Mouse (Mus musculus) heart, adult 8-10 months (tissue): ENCODE results near the gene Aftph. TPM values are rescaled to one million over a fixed set of nuclear protein-coding genes. Genes with fewer than 3 reads are reported as not detected.
A peak's percentile ranks its signal among the peaks of the same experiment; 100 is the strongest.

Source experiments
- DNase-seq: peaks from one replicate; pipeline ENCODE4 v3.0.0; 2022; ENCODE audit warnings: low spot score
- total RNA-seq, 4 experiments: library from RNA; stranded (reverse); gene quantifications; 2 replicates each; pipeline ENCODE4 v1.2.4; 2022

Gene Aftph
- total RNA-seq, 4 experiments from 2014 or later: 19.9 to 25.2 (median 23.0) TPM

- DNase-seq: no peak
These were observed 13.3 kb downstream of the Aftph start for GRCm38 (mm10) chr11:20728044-20728443.

- no peak for DNase-seq
These were observed 17.8 kb downstream of the Aftph start for GRCm38 (mm10) chr11:20723572-20723971.

DNA sequence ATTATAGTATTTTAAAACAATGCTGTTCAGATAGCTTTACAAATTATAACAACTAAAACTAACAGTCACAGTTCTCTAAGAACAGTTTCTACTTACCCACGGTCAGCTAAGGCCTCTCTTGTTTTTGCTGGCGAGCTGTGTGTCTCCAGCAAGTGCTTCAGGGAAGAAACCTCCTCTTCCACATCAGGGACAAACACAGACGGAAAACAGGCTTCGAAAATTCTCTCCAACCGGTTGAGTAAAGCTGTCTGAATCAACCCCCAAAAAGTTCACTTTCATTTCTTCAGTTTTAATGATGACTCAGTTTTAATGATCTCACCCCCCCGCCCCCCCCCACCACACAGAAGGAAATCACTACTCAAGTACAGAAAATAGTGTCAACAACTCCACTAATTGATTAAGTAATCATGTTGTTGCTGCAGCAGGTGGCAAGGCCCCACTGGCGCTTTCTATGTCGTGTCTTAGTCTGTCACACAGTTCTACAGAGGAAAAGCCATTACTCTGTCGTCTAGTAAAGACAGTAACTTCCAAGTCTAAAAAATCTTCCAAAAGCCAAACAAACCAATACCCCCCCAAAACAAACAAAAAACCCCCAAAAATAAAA is 29.2 kb downstream of the Aftph start:
- DNase-seq: peak; percentile 16

DNA sequence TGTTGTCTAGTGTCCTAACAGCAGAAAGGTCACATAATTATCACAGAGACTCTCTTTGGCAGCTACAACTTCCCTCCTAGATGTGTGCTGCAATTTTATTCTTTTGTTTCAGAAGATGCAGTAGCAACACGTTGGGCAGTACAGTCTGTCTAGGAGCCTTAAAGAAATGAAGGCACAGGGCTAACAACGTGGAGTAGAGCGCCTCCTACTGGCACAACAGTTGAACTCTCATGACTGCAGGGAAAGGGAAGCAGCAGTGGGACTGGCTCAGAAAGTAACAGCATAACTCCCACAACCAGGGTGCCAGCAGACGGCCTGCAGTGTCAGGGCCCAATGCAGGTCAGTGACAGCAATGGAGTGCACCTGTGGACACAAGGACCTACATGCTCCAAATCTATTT is 50.4 kb downstream of the Aftph start:
- DNase-seq: peak; percentile 48

GRCm38 (mm10) chr11:20681679-20682078 is 59.7 kb downstream of the Aftph start:
- DNase-seq: no peak

DNA sequence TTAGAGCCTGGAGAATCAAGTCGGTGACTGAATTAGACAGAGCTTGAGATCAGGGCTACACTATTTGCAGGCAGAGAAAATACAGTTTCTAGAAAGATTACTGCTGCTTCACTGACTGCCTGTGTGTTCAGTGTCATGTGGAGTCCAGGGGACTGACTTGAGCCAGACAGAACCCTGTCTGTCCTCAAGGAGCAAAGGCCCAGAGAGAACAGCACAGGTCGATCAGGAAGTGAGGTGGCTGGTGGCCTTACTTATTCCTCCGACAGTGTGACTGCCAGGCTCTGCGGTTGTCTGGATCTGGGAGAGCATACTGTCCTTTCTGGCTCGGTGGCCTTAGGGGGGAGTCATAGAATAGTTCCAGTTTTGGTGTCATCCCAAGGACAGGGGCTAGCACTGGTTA is 60.6 kb downstream of the Aftph start:
- no peak for DNase-seq

GRCm38 (mm10) chr11:20679396-20679795 is 62.0 kb downstream of the Aftph start:
- DNase-seq: no peak

DNA sequence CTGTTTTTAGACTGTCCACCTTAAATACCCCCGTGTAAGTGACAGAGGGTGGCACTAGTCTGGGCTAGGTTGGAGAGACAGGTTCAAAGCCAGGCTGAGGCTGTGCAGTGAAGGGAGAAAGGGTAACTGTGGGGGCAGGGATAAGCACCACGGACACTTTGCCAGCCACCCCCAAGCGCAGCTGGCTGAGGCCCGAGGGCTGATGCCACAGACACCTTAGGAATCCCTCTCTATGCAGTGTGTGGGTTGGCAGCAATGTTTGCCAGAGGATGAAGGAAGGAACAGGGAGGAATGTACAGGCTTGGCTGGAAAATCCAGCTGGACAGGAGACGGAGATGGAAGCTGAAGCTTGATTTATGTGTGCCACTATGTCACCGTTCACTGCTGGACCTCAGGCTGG is 68.9 kb downstream of the Aftph start:
- DNase-seq: no peak

DNA sequence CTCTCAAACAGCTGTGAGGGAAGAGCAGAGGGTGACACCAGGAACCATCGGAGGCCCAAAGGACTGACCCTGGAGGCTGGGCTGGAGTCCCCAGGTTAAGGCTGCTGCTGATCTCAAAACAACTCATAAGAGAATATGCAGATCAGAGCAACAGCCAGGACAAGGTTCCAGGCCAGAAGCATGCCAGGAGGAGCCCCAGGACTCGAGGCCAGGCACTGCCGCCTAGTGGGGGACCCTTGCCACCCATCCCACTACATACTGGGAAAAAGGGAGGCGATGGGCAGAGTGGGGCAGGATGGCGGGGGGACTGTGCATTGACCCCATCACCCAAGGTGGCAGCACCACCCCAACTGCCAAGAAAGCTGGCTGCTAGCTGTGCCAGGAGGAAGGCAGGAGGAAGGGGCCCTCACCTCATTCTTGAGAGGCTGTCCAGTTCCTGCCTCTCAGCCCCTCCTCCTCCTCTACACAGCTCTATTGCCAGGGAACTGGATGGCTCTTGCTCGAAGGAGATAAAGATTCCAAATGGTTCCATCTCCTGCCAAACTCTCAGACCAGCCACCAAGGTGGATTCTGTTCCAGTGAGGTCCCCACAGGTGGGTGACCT is 69.5 kb downstream of the Aftph start:
- DNase-seq: no peak

DNA sequence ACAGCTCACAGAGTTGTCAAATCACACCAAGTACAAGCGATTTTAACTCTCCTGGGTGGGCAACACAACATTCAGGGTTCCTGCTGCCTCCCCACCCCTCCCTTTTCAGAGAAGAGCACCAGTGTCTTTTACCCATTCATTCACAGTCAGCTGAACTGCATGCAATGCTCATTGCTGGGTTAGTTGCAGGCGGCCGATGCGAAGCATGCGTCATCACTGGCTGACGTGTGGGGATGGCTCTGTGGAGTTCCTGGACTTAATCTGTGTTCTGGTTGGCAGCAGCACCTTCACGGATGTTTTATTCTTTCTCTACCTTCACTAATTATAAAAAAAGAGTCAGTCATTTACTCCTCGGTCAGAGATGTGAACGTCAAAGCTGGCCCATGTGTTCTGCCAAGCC is 76.5 kb downstream of the Aftph start:
- no peak for DNase-seq

GRCm38 (mm10) chr11:20663580-20664198 is 77.7 kb downstream of the Aftph start:
- DNase-seq: no peak

GRCm38 (mm10) chr11:20662811-20663210 is 78.6 kb downstream of the Aftph start:
- DNase-seq: no peak

GRCm38 (mm10) chr11:20661652-20662051 is 79.7 kb downstream of the Aftph start:
- no peak for DNase-seq

DNA sequence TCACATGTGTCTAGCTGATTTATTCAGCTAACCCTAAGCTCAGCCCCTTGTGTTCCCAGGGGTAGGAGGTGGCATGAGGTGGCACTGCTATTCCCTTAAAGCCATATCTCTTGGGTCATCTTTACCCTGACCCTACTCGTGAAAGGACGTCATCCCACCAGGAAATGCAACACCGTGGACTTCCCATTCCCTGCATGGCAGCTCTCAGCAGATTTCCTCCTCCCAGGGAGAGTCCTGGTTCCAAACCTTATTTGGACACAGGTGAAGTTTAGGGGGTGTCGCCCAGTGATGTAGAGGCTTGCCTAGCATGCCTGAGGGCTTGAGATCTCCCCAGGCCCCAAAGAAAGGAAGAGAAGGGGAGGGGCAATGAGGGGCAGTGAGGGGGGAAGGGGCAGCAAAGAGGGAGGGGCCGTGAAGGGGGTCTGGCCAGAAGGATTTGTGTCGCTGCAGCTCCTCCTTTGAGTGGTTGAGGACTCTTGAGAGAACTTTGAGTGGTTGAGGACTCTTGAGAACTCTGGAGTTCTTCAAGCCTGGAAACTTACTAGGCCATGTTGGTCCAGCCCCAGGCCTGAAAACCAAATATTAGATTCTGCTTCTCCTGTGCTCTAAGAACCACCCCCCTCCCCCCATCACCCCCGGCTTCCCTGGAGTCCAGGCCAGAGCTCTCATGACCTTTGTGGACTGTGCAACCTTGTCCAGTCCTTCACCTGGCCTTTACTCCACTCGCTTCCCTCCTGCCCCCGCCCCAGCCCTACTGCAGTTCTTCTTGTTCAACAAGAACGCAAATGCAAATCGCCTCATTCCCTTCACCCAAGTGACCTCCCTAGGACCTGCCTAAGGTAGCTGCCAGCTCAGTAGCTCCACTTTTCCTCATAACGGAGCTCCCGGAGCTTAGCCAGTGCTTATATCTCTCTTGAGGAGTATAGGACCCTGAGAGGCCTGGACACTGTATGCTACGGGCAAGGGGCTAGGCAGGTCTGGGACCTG is 81.0 kb downstream of the Aftph start:
- no peak for DNase-seq

GRCm38 (mm10) chr11:20659094-20659493 is 82.3 kb downstream of the Aftph start:
- no peak for DNase-seq

- no peak for DNase-seq
These were observed 84.7 kb downstream of the Aftph start for GRCm38 (mm10) chr11:20656711-20657057.

DNA sequence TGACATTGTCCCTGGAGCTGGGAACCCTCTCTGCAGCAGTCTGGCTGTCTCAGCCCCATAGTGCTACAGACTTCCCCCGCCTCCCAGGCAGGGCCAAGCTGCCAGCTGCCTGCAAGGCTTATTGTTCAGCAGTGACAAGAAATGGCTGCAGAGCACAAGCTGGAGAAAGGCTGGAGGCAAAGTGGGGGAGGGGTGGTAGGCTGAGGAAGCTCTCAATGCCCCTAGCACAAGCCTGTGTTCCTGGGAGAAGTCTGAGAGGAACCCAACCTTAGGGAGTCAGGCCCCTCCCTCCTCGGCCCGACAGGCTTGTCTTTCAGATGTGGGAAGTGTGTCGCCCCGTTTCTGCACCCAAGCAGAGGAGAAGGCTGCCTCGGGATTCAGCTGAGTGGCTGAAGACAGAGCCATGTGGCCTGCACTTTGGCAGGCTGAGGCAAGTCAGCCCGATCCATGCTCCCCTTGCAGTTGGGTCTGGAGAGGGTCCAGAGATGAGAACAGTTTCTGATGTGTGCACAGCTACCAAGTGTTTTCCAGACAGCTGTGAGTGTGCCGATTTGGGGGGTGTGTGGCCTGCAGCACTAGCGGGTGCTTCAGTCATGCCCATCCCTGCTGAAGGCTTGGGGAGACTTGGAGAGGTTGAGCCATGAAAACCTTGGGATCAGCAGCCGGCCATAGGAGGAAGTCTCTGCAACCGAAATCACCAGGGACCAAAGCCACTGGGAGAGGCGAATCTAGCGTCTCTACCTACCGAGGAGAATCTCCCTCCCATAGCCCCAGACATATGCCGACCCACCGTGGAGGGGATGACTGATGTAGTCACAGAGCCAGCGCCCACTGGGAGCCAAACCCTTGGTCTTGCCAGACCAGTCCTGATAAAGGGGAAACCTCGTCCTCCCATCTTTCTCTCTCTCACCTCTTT is 85.3 kb downstream of the Aftph start:
- no peak for DNase-seq

GRCm38 (mm10) chr11:20651166-20651565 is 90.2 kb downstream of the Aftph start:
- DNase-seq: no peak

- DNase-seq: no peak
These were observed 91.3 kb downstream of the Aftph start for GRCm38 (mm10) chr11:20650006-20650639.

DNA sequence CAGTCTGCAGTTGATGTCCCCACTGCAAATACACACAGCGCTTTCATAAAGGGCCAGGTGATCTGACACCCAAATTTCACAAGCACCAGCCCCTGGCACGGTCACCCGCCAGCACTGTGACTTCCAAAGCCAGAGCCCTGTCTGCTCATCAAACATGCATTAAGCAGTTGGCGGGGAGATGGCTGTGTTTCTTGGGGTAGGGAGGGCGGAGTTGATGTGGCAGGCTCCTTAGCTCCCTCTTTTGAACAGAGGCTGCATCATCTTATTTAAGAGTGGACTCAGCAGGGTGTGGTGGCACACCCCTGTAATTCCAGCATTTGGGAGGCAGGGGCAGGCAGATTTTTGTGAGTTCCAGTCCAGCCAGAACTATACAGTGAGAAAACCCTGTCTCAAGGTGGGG is 91.9 kb downstream of the Aftph start:
- no peak for DNase-seq
